Mouse (Mus musculus) kidney, embryonic 15.5 days (tissue): ENCODE results near the gene Scyl3. TPM values are rescaled to one million over a fixed set of nuclear protein-coding genes. Genes with fewer than 3 reads are reported as not detected.

Source experiments
- ATAC-seq: fragments of 200-750 bp; cut with Nextera tagmentation; replicated peaks from 2 replicates; pipeline ENCODE4 v1.8.0; 2017; ENCODE audit warnings: moderate TSS enrichment; ENCODE audit not compliant: low FRiP score
- H3K27ac ChIP-seq: fragments of 300-500 bp; sonication (generic); 2 replicates; pipeline ENCODE4 v1.5.1; 2015; ENCODE audit warnings: mild to moderate bottlenecking, inconsistent platforms
- H3K27me3 ChIP-seq: fragments of 300-500 bp; sonication (generic); 2 replicates; pipeline ENCODE4 v1.6.1; 2015; ENCODE audit warnings: inconsistent platforms
- H3K36me3 ChIP-seq: fragments of 300-500 bp; sonication (generic); 2 replicates; pipeline ENCODE4 v1.6.1; 2015; ENCODE audit warnings: inconsistent platforms
- H3K4me1 ChIP-seq: fragments of 300-500 bp; sonication (generic); 2 replicates; pipeline ENCODE4 v1.6.1; 2015; ENCODE audit warnings: inconsistent platforms
- H3K4me2 ChIP-seq: fragments of 300-500 bp; sonication (generic); 2 replicates; pipeline ENCODE4 v1.6.1; 2015; ENCODE audit warnings: moderate library complexity, mild to moderate bottlenecking, inconsistent platforms
- H3K4me3 ChIP-seq: fragments of 300-500 bp; sonication (generic); replicated peaks from 2 replicates; pipeline ENCODE4 v1.5.1; 2015; ENCODE audit warnings: mild to moderate bottlenecking, inconsistent platforms
- H3K9ac ChIP-seq: fragments of 300-500 bp; sonication (generic); 2 replicates; pipeline ENCODE4 v1.6.1; 2015; ENCODE audit warnings: mild to moderate bottlenecking, inconsistent platforms
- H3K9me3 ChIP-seq: fragments of 300-500 bp; sonication (generic); replicated peaks from 2 replicates; pipeline ENCODE4 v1.6.1; 2016; ENCODE audit warnings: inconsistent platforms
- WGBS: fragments of 180-500 bp; shearing (Covaris S2); methylation state at CpG from one replicate; pipeline ENCODE4 v1.1.7; 2015; ENCODE audit warnings: mixed read lengths; 5-methylcytosine and 5-hydroxymethylcytosine counted together
- polyA plus RNA-seq: library from polyadenylated mRNA; unstranded; fragments of >200 nt; fragmentation: Nextera tagmentation; extraction: Ambion mirVana; gene quantifications from 2 replicates; pipeline ENCODE4 v1.2.1, GENCODE M21; 2015

Scyl3 gene
- polyA plus RNA-seq: 16.4 and 18.2 TPM in 2 replicates

GRCm38 (mm10) chr1:163928846-163929245 is at the start of gene Scyl3:
Scyl3 (plus strand) TSS chr1:163929100.
- Histone ChIP-seq H3K4me2 (peak within 1 kb of the TSS; percentile 77), H3K36me3 (peaks cover 7% of the 10 kb centered on the region), H3K27ac (peak within 1 kb of the TSS; percentile 90), H3K9ac (peak within 1 kb of the TSS; percentile 94), H3K9me3 (no peaks in the 10 kb centered on the region), H3K27me3 (no peaks in the 10 kb centered on the region), H3K4me3 (peak within 1 kb of the TSS; percentile 96), H3K4me1 (peaks cover 17% of the 10 kb centered on the region)
- 63% methylated on average over 7 of the region's 7 CpGs for WGBS
- no peak for ATAC-seq

GRCm38 (mm10) chr1:163889629-163890028 is 39.3 kb upstream of the Scyl3 start:
- ATAC-seq: peak; percentile 75
- H3K4me3 ChIP-seq: no peak overlapping the region
- H3K4me2 ChIP-seq: no peak overlapping the region
- no peaks in the 10 kb centered on the region for H3K9me3 ChIP-seq
- H3K4me1 ChIP-seq: no peaks in the 10 kb centered on the region
- H3K27me3 ChIP-seq: no peaks in the 10 kb centered on the region
- no peak overlapping the region for H3K27ac ChIP-seq
- no peaks in the 10 kb centered on the region for H3K36me3 ChIP-seq
- H3K9ac ChIP-seq: no peak overlapping the region

GRCm38 (mm10) chr1:163893294-163893693 is 35.6 kb upstream of the Scyl3 start:
- Histone ChIP-seq H3K4me3 (no peak overlapping the region), H3K9ac (no peak overlapping the region), H3K27ac (no peak overlapping the region), H3K4me2 (no peak overlapping the region), H3K4me1 (0 out of 2 replicates have a peak, but pooled peaks cover 5% of the 10 kb centered on the region), H3K9me3 (no peaks in the 10 kb centered on the region), H3K27me3 (no peaks in the 10 kb centered on the region), H3K36me3 (no peaks in the 10 kb centered on the region)
- 88% methylated on average over 5 of the region's 5 CpGs for WGBS
- ATAC-seq: no peak

GRCm38 (mm10) chr1:163893774-163894527 is 34.9 kb upstream of the Scyl3 start:
- no peaks in the 10 kb centered on the region for H3K27me3 ChIP-seq
- no peaks in the 10 kb centered on the region for H3K9me3 ChIP-seq
- no peak overlapping the region for H3K4me2 ChIP-seq
- no peak overlapping the region for H3K27ac ChIP-seq
- ATAC-seq: no peak
- WGBS: 77% methylated on average over 11 of the region's 11 CpGs
- no peak overlapping the region for H3K9ac ChIP-seq
- no peak overlapping the region for H3K4me3 ChIP-seq
- H3K4me1 ChIP-seq: 0 out of 2 replicates have a peak, but pooled peaks cover 6% of the 10 kb centered on the region
- no peaks in the 10 kb centered on the region for H3K36me3 ChIP-seq

- Histone ChIP-seq H3K9ac (no peak overlapping the region), H3K9me3 (no peaks in the 10 kb centered on the region), H3K4me2 (no peak overlapping the region), H3K4me3 (no peak overlapping the region), H3K4me1 (0 out of 2 replicates have a peak, but pooled peaks cover 6% of the 10 kb centered on the region), H3K36me3 (no peaks in the 10 kb centered on the region), H3K27ac (peak overlapping the region; percentile 70), H3K27me3 (no peaks in the 10 kb centered on the region)
- peak; percentile 93 for ATAC-seq
- whole genome bisulfite sequencing: 15% methylated on average over 5 of the region's 5 CpGs
These were observed 30.6 kb upstream of the Scyl3 start for GRCm38 (mm10) chr1:163898291-163898764.

- H3K4me1 ChIP-seq: 0 out of 2 replicates have a peak, but pooled peaks cover 6% of the 10 kb centered on the region
- no peak overlapping the region for H3K4me3 ChIP-seq
- H3K9ac ChIP-seq: no peak overlapping the region
- H3K9me3 ChIP-seq: no peaks in the 10 kb centered on the region
- no peak overlapping the region for H3K4me2 ChIP-seq
- no peaks in the 10 kb centered on the region for H3K27me3 ChIP-seq
- no peak overlapping the region for H3K27ac ChIP-seq
- 89% methylated on average over 2 of the region's 2 CpGs for WGBS
- no peak for ATAC-seq
- no peaks in the 10 kb centered on the region for H3K36me3 ChIP-seq
These were observed 29.3 kb upstream of the Scyl3 start for GRCm38 (mm10) chr1:163899575-163899974.

GRCm38 (mm10) chr1:163900168-163900567 is 28.7 kb upstream of the Scyl3 start:
- 79% methylated on average over 2 of the region's 2 CpGs for WGBS
- no peaks in the 10 kb centered on the region for H3K36me3 ChIP-seq
- no peak overlapping the region for H3K4me2 ChIP-seq
- H3K9ac ChIP-seq: no peak overlapping the region
- H3K27ac ChIP-seq: no peak overlapping the region
- H3K4me3 ChIP-seq: no peak overlapping the region
- 0 out of 2 replicates have a peak, but pooled peaks cover 6% of the 10 kb centered on the region for H3K4me1 ChIP-seq
- H3K9me3 ChIP-seq: no peaks in the 10 kb centered on the region
- ATAC-seq: no peak
- H3K27me3 ChIP-seq: no peaks in the 10 kb centered on the region

GRCm38 (mm10) chr1:163903411-163903810 is 25.5 kb upstream of the Scyl3 start:
- ATAC-seq: no peak
- no peak overlapping the region for H3K9ac ChIP-seq
- H3K36me3 ChIP-seq: no peaks in the 10 kb centered on the region
- H3K4me1 ChIP-seq: no peaks in the 10 kb centered on the region
- WGBS: 89% methylated on average over 3 of the region's 3 CpGs
- H3K27ac ChIP-seq: no peak overlapping the region
- H3K4me3 ChIP-seq: no peak overlapping the region
- H3K4me2 ChIP-seq: no peak overlapping the region
- H3K9me3 ChIP-seq: no peaks in the 10 kb centered on the region
- no peaks in the 10 kb centered on the region for H3K27me3 ChIP-seq

GRCm38 (mm10) chr1:163907007-163907811 is 21.7 kb upstream of the Scyl3 start:
- Histone ChIP-seq H3K9ac (no peak overlapping the region), H3K4me3 (no peak overlapping the region), H3K27ac (no peak overlapping the region), H3K4me1 (no peaks in the 10 kb centered on the region), H3K4me2 (no peak overlapping the region), H3K36me3 (0 out of 2 replicates have a peak, but pooled peaks cover 2% of the 10 kb centered on the region), H3K9me3 (no peaks in the 10 kb centered on the region), H3K27me3 (no peaks in the 10 kb centered on the region)
- WGBS: 20% methylated on average over 4 of the region's 4 CpGs
- ATAC-seq: no peak; the same call in 1 of the 2 replicates

GRCm38 (mm10) chr1:163908389-163908788 is 20.5 kb upstream of the Scyl3 start:
- Histone ChIP-seq H3K27ac (no peak overlapping the region), H3K4me1 (no peaks in the 10 kb centered on the region), H3K9ac (no peak overlapping the region), H3K36me3 (peaks cover 4% of the 10 kb centered on the region; the same call in 1 of the 2 replicates), H3K4me3 (no peak overlapping the region), H3K27me3 (no peaks in the 10 kb centered on the region), H3K9me3 (no peaks in the 10 kb centered on the region), H3K4me2 (no peak overlapping the region)
- no peak for ATAC-seq
- 77% methylated on average over 11 of the region's 11 CpGs for WGBS

- H3K27me3 ChIP-seq: no peaks in the 10 kb centered on the region
- WGBS: 16% methylated on average over 2 of the region's 2 CpGs
- H3K4me3 ChIP-seq: no peak overlapping the region
- no peak overlapping the region for H3K4me2 ChIP-seq
- no peak overlapping the region for H3K9ac ChIP-seq
- no peaks in the 10 kb centered on the region for H3K9me3 ChIP-seq
- H3K4me1 ChIP-seq: no peaks in the 10 kb centered on the region
- peaks cover 4% of the 10 kb centered on the region; the same call in 1 of the 2 replicates for H3K36me3 ChIP-seq
- no peak for ATAC-seq
- no peak overlapping the region for H3K27ac ChIP-seq
These were observed 18.6 kb upstream of the Scyl3 start for GRCm38 (mm10) chr1:163910343-163910742.

- 91% methylated on average over 9 of the region's 9 CpGs for WGBS
- Histone ChIP-seq H3K27ac (no peak overlapping the region), H3K9ac (no peak overlapping the region), H3K27me3 (no peaks in the 10 kb centered on the region), H3K4me3 (no peak overlapping the region), H3K36me3 (peaks cover 6% of the 10 kb centered on the region; the same call in 1 of the 2 replicates), H3K9me3 (no peaks in the 10 kb centered on the region), H3K4me1 (no peaks in the 10 kb centered on the region), H3K4me2 (no peak overlapping the region)
- no peak for ATAC-seq
These were observed 18.1 kb upstream of the Scyl3 start for GRCm38 (mm10) chr1:163910785-163911184.
